Mouse (Mus musculus) large intestine, adult 2 months (tissue): ENCODE measurements at regions not wholly inside any gene's neighbourhood (a gene's known extent, or its start where the extent isn't known, plus 50 kb on each side); places are given as distances from the start of the nearest gene placed in this dataset.

Source experiments
- DNase-seq: peaks from one replicate; pipeline ENCODE4 v3.0.0-alpha.2; 2012; ENCODE audit warnings: low read depth, low spot score
- WGBS: fragments of 180-500 bp; shearing (Covaris S2); methylation state at CpG from one replicate; pipeline ENCODE4 v1.1.7; 2018; 5-methylcytosine and 5-hydroxymethylcytosine counted together

DNA sequence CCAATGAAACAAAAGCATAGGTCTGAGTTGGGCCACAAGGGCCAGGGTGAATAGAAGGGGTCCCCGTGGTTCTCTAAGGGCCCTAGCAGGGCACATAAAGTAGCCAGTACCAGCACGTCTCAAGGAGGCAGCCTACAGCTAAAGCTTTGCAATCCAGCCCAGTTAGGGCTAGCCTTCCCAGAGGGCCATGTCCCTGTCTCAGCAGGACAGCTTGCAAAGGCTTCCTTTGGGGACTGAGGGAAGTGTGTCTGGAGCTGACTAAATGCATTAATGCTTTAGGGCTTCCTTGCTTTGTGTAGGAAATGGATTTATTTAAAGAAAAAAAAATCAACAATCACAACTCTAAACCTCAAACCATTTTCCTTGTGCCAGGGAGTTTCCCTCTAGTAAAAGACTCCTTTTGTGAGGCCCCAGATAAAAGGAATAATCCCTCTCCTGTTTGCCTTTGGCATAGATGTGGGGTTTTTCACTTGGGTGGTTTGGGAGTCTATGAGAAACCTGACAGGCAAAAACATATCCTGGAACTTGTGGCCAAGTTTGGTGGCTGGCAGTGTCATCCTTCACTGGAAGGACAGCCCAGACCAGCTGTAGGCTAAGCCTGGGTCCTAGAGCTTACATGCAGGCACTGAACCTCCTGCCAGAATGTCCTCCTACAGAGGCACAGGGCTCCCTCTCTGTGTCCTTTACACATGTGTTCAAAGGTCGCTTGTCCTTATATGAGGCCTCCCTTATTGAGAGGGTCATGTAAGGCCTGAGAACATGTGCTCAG is 197.7 kb upstream of the Cxcr4 start:
- 37% methylated on average over 3 of the region's 3 CpGs for WGBS
- DNase-seq: no peak

DNA sequence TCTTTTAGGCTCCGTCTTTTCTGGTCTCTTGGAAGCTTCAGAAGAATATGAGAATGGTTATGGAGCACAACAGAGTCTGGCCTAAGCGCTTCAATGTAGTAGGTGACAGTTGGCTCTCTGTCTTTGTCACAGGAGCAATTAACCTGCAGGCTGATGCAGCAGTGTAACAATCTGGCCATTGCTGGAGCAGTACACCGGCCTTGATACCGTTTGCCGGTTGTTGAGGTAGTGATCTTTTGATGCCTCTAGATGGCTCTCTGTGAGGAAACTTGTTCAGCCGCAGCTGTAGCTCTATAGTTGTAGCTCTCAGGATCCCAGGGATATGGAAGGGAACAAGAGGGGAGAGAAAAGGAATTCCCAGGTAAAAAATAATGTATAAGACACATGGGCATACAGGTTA is 196.1 kb upstream of the Cxcr4 start:
- WGBS: 71% methylated on average over 6 of the region's 6 CpGs

DNA sequence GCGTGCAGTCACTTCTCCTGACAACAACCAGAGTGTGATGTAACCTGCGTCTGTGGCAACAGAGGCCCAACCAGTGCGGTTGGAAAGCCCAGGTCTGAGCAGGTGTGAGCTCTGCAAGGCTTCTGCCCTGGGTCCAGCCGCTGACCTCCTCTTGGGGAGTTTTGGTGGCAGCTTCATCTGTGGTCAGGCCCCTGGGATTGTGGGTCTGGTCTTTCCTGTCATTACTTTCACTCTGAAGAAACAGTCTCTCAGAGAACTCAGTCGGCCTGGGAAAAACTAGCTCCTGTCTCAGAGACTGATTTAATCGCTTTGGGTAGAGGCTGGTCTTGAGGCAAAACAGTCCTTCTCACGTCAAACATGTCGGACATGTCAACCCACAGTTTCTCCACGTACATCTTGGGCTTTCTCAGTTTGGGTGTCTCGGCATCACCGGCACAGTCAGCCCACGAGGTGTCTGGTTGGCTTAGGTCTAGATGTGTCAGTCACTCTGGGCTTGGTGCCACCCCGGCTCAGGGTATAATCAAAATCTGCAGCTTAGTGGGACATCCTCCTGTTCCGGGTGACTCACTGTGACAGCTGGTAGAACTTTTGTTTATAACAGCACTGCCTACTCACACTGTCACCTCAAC is 195.0 kb upstream of the Cxcr4 start:
- no peak for DNase-seq
- 72% methylated on average over 14 of the region's 14 CpGs for WGBS

More for the DNA sequence above, 196.1 kb upstream of the Cxcr4 start:
- no peak for DNase-seq

DNA sequence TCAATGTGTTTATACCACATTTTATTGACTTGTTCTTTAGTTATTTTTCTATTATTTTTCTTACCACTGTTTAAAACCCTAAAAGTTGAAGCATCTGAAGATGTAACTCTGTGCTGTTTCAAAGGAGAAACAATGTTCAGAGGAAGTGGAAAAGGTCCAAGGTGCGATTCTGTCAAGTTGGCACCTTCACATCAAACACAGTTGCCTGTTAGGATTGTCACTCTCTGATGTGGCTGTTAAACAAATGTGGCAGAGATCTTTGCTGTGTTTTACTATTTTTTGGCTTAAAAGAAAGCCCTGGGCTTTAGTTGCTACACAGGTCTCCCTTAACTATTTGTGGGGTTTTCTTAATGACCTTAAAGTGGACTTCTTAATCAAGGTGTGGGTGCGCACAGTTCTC is 190.2 kb upstream of the Cxcr4 start:
- DNase-seq: no peak
- WGBS: 66% methylated on average over 2 of the region's 2 CpGs

DNA sequence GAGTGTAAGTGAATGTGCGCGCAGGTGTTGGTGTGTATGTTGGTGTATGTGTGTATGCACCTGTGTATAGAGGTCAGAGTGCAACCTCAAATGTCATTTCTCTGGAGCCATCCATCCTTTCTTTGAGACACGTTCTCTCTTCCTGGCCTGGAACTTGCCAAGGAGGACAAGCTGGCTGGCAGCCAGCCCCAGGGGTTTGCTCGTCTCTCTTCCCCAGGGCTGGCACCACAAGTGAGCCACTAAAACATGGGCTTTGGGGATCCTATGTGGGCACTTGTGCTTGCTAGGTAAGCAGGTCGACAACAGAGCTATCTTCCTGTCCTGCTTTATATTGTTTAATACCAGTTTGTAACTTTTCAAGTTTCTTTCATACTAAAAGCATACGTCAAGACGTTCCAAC is 189.8 kb upstream of the Cxcr4 start:
- 58% methylated on average over 7 of the region's 7 CpGs for WGBS
- DNase-seq: no peak

DNA sequence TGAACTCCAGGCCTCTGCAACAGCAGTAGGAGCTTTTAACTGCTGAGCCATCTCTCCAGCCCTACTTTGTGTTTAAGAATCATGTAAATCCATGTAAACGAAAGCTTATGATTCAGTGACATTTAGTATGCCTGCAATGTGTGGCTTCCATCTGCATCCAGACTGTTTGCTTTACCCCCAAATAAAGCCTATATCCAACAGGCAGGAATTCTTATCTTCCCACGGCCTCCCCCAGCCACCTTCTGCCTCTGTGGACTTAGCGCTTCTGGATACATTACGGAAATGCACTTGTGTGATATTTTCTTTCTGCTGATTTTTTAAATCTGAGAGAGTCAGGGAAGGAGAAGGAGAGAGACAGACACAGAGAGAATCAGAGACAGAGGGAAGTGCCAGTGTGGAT is 189.2 kb upstream of the Cxcr4 start:
- DNase-seq: no peak
- 68% methylated on average over 4 of the region's 4 CpGs for WGBS

DNA sequence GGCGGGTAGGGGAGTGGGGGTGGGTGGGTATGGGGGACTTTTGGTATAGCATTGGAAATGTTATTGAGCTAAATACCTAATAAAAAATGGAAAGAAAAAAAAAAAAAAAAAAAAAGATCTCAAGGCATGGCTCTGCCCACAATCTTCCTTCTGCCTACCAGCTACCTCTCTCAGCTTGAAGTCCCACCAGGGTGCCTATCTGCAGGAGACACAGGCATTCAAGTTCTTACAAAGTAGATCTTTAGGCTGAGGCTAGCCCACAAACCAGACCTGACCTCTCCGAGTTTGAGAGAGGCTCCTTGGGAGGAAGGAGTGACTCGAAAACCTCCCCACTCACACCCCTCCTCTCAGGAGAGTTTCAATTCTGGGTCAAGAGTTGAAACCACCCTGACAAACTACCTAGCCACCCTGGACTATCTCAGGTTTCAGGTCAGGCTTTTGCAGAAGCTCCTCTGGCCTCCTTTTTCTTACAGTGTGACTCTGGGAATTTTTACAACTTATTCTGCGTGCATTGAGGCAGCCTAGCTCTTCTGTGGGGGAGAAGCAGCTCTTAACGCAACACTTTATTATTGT is 187.6 kb upstream of the Cxcr4 start:
- WGBS: 83% methylated on average over 5 of the region's 5 CpGs
- DNase-seq: no peak

DNA sequence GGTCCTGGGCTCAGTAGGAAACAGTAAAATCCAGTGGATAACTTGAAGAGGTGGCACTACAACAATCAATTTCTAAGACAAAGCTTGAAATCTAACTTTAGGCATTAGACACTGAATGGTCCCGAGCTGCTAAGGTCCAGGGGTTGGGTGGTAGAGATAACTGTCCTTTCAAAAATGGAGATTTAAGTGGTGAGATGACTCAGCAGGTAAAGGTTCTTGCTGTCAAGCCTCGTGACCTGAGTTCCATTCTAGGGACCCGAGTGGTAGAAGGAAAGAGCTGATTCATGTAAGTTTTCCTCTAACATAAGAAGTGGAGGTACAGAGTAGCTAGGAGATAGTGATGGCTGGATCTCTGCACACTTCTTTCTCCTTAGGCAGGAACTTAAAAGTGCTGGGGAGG is 180.3 kb upstream of the Cxcr4 start:
- no peak for DNase-seq
- WGBS: 79% methylated on average over 3 of the region's 3 CpGs

DNA sequence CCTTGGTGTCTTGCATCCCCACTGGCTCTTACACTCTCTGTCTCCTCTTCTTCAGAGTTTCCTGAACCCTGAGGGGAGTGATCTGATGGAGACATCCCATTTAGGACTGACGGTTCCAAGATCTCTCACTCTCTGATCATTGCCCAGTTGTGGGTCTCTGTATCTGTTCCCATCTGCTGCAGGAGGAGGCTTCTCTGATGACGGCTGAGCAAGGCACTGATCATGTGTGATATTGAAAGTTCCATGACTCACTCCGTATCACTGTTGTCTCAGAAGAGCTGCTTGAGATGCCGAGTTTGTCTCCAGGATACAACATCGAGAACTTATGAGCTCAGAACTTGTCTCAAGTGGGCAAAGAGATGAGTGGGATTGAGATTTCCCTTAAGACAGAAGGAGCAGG is 178.7 kb upstream of the Cxcr4 start:
- DNase-seq: no peak

DNA sequence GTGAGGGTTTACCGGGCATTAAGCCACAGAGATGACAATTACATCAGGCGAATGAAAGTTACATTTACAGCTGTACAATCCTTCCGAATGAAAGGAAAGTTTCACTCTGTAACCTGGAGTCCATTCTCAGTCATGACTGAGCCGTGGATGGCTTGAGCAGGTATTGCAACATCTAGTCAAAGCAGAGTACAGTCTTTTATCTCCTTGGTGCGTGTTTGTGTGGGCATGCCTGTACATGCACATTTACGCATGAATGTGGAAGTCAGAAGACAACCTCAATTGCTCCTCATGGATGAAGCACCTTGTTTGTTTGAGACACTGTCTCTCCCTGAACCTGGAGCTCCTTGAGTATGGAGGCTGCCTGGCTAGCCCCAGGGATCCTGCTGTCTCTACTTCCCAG is 175.9 kb upstream of the Cxcr4 start:
- WGBS: 86% methylated on average over 6 of the region's 6 CpGs
- no peak for DNase-seq

More for the DNA sequence above, 178.7 kb upstream of the Cxcr4 start:
- 86% methylated on average over 5 of the region's 5 CpGs for WGBS

DNA sequence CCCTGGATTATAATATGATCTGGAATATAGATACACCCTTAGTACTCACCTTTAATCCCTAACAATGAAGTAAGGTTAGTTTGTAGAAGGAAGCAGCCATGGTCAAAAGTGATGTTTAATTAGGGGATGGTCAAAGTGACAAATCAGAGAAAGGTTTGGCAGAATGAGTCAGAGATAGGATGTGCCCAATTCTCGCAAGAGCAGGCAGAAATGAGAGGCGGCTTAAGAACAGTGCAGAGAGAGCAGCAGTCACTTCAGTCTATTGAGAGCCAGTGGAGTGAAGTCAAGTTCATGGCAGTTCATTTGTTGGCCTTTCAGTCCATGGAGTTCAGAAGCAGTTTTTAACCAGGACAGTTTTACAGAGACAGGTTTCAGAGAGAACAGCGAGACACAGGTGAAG is 175.3 kb upstream of the Cxcr4 start:
- 89% methylated on average over 3 of the region's 3 CpGs for WGBS
- no peak for DNase-seq

DNA sequence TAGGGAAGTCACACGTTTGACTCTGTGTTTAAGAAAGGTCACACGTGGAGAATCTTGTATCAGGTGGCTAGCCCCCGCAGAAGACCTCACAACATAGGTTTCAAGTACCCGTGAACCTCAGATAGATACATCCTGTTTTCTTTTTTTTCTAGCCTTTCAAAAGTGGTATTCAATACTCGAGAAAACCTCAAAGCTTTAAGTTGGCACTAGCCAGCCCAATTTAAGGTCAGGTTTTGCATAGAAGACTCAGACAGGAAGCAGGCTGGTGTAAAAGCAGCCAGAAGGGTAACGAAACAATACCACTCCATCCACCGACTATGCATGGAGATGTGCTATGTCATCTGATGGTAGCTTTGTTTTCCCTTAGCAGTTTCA is 174.8 kb upstream of the Cxcr4 start:
- DNase-seq: no peak
- whole genome bisulfite sequencing: 47% methylated on average over 7 of the region's 7 CpGs

DNA sequence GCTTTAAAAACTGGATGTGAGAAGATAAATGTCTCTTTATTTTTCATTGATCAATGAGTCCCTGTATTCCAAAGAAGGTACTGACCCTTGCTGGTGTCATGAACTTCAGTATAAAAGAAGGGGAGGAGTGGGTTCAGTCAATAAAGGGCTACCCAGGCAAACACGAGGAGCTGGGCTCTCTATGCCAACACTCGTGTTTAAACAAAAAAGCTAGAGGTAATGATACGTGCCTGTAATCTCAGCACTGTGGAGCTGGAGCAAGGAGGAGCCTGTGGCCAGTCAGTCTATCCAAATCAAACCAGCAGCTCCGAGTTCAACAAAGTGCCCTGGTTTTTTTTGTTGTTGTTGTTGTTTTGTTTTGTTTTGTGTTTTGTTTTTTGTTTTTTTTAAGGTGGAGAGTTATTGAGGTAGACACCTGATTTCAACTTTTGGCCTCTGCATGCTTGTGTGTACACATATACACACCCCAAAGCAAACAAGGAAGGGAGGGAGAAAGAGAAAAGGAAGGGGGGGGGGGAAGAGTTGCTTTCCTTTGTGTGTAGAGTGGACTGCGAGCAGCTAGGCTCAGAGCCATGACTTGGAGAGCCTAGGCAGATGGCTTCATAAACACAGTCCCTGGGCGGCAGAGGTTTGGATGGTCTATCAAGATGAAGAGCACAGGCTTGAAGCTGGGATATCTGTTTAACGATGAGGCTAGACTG is 174.2 kb upstream of the Cxcr4 start:
- WGBS: 21% methylated on average over 7 of the region's 7 CpGs
- DNase-seq: no peak

DNA sequence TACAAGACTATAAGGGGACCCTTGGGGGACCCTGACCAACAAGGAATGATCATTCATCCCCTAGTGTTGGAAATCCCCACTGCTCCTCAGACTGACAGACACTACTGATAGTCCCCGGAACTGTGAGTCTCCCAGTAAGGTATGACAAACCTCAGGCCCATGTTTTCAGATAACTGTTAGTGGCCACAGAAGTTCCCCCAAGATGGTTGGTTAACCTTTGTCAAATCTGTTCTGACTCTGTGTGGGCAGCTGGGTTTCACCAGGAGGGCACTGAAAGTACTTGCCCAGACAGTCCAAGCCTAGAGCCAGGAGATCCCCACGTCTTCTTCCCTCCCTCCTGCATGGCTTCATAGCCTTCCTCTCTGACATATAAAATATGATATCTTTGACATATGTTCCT is 173.5 kb upstream of the Cxcr4 start:
- DNase-seq: no peak

DNA sequence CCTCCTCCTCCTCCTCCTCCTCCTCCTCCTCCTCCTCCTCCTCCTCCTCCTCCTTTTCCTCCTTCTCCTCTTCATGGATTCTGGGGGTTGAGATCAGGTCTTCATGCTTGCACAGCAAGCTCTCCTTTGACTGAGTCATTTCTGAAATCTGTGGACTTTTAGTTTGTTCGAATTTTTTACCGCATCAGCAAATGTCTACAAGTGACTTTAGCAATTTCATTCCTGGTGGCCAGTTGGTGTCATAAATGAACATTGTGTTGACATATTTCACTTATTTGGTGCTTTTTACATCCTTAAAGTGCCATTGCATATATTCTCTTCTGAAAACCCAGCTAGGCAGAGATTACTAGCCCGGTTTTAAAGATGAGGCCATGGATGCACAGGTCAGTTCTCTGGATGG is 173.0 kb upstream of the Cxcr4 start:
- 74% methylated on average over 3 of the region's 3 CpGs for whole genome bisulfite sequencing
- no peak for DNase-seq

More for the DNA sequence above, 173.5 kb upstream of the Cxcr4 start:
- 80% methylated on average over 2 of the region's 2 CpGs for WGBS

DNA sequence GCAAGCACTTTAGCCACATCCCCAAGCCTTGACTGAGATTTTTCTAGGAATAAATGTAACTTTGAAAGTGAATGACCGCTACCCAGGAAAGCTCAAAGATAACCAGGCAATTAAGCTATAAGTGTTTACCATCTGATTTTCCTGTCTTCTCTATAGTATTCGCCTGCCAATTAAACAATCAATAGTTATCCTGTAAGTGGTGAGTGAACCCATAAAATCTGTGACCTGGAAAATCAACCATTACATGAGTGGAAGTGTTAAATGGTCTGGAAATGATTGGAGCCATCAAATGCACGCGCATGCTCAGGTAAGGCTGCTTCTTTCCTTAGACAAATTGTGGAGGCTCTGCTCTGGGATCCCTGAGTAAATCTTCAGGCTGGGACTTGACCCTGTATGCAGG is 170.8 kb upstream of the Cxcr4 start:
- no peak for DNase-seq
- whole genome bisulfite sequencing: 86% methylated on average over 4 of the region's 4 CpGs

DNA sequence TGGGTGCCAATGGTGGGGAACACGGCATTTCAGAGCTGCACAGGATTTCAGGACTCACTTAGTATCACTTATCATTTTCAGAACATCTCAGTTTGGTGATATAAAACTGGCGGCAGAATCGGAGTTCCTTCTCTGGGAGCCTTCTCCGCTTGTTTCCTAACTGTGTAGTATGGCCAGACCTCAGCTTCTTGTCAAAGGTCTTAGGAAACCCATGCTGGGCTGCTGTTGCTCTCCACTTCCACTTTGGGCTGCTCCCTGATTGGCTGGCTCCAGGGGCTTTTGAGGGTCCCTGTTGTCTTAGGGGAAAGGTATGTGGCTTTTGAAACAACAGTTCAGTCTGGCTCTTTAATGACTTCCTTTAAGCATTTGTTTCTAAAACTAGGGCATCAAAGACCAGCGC is 170.0 kb upstream of the Cxcr4 start:
- 80% methylated on average over 5 of the region's 5 CpGs for whole genome bisulfite sequencing
- DNase-seq: no peak

DNA sequence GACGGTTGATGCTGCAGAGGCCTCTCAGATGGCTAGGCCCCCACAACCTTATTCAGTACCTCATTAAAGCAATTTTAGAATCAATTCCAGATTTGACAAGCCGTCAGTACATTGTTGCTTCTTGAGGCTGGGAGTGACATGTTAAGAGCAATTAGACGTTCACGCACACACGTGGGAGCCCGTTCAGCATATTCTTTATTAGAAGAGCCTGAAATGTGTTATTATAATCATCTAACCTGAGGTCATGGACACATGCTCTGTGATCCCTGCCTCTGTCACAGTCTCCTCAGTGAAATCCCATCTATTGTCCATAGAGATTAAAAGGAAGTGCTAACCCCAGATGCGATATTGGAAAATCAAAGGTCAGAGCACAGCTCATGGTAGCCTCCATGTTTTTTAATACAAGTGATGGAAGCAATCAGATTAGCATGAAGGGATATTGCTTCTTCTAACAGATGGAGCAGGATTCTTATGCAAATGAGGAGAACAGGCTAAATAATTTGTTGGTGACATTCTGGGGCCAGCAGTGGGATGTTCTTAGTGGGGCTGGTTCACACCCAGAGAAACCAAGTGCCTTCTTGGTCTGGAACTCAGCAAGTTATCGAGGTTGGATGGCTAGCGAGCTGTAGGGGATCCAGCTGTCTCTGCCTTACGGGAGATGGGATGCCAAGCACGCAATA is 166.8 kb upstream of the Cxcr4 start:
- WGBS: 94% methylated on average over 11 of the region's 11 CpGs

DNA sequence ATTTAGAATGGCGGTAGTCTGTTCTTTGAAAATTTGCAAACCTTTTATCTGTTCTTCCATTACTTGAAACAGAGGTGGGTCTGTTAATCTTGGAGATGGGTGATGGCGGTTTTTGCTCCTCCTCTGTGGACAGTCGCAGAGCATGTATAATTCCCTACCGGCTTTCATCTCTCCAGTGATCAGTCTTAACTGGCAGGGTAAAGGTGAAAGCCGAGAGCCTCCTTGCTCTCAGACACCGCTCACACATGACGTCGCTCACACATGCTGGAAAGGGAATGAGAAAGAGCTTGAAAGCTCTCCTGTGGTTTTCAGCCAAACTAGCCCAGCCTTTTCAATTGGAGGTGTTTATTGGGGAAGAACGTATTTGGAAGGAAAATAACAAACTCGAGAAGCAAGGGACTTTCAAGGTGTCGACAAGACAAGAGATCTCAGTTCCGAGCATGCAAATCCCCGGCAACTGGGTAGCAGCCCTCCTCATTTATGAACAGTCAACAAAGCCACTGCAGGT is 166.3 kb upstream of the Cxcr4 start:
- DNase-seq: no peak

More for the DNA sequence above, 166.8 kb upstream of the Cxcr4 start:
- no peak for DNase-seq

More for the DNA sequence above, 166.3 kb upstream of the Cxcr4 start:
- 80% methylated on average over 13 of the region's 13 CpGs for WGBS
